Mouse (Mus musculus) mouse embryonic stem cell (cell line): Measurements from ENCODE around the gene Hif1an.

Source experiments
- in situ Hi-C, 2 experiments: fragments of 300-500 bp; cut with MboI; formaldehyde crosslinking; loops; 1 replicate in 1 of 2; 3 replicates in 1 of 2; pipeline ENCODE4 v1.14.3; 2019 to 2020; ENCODE audit warnings: low sequenced_read_pairs in 2 of 2, low pct_unique_long_range_greater_than_20kb in 1 of 2, mixed read lengths in 1 of 2; ENCODE audit not compliant: unreplicated experiment in 1 of 2

The Hif1an gene

DNA sequence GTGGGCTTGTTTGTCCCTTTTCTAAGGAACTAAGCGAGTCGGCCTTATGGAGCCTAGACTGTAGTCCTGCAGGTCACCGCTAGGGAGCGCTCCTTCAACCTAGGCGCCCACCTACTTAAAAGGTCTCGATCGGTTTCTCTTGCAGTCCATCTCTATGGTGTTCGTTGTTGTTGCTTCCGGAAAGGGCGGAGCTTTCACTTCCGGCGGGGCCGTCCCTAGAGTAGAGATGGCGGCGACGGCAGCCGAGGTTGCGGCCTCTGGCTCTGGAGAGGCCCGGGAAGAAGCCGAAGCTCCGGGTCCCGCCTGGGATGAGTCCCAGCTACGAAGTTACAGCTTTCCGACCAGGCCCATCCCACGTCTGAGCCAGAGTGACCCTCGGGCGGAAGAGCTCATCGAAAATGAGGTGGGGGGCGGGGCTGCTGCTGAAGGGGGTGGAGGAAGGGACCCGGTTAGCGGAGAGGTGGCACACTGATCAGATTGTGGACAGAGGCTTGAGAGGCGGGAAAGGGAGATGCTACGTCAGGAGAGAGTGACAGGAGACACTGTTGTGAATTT, at the start of gene Hif1an:
Gene Hif1an, plus strand, starts transcription at position 199 of the 555 bp plus-strand sequence.
- in situ Hi-C loops = no loop called here

DNA sequence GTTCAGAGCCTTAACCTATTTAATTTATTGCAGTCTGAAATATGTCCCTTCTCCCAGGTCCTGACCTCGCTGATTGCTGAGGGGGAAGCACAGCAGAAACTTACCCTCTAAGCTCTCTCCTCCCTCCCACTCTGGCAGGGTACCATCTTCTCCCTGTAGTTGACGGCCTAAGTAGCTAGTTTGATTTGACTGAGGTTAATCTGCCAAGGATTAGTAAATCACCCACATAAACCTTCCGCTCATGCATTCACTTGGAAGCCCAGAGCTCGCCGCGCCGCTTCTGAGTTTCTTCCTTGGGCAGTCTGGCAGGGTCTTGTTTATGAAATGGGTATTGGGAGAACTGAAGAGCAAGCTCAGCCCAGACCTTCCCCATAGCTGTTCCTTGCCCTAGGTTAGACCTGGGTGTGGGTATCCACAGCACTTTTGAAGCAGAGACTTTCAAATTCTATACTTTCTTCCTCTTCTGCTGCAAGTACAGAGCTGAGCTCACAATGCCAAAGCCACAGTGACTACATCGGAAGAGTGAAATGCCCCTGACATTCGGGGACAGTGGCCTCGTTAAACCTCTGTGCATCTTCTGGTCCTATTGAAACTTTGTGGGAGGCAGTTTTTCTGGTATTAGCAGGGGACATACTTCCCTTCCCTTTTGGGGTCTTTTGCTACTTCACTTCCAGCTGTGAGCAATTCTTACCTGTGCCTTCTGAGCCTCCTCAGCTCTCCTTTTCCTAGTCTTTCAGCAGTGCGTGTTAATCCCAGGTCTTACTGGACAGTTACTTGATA, 49.4 kb upstream of the Hif1an start:
- in situ Hi-C loops = no loop called here

DNA sequence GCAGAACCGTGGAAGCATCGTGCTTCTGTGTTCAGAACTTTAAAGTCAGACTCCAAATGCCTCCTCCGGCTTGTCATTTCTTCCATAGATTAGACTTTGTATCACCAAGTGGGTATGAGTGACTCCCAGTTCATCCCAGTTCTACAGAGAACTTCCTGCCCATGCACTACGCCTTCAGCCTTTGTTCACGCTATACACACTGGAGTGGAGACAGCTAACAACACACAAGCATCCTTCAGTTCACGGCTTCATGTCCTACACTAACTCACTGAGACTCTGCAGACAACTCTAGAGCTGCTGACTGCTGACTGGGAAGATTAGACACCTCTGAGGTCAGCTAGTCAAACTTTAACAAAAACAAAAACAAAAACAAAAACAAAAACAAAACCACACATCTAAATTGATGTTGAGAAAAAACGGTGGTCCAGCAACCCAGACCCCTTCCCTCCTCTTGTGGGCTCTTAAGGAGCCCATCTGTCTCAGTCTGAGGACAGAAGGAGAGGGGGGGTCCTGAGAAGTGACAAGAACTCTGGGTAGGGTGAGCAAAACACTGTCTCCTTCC, 48.6 kb upstream of the Hif1an start:
- in situ Hi-C loops = no loop called here

DNA sequence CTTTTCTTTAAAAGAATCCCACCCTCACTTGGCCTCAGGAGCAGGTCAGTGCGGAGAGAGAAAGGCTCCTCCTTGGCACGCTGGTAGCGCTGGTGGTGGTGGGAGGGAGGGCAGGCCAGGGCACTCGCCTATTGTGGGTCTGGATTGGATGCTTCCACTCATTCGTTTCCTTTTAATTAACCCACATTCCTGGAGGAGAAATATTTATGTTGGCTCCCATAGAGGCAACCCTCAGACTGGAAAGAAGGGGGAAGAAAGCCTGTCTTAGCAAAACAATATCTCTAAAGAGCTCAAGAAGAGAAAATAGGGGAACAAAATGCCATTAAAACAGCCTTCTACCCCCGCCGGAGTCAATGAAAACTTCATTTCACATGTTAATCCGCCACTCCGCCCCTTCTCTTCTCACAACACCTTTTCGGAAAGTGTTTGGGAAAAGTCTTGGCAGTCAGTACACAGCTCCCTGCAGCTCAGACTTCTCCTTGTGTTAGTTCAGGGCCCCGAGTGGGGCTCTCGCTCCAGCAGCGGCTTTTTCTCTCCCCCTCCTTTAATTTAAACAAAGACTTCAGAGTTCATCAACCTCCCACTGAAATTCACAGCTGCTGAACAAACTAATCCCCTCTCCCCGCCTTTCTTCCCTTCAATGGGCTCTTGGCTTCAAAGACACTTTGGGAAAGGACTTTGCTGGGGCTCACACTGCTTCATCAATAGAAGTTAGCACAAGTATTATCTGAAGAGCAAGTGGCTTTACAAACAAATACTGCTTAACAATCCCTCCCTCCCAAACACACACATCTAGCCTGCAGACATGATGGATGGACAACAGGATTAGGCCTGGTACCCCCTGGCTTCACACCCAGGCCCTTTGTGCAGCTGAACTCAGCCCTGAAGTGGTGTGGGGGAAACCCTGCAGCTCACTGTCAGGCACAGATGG, 47.9 kb upstream of the Hif1an start:
- in situ Hi-C loops = no loop called here

DNA sequence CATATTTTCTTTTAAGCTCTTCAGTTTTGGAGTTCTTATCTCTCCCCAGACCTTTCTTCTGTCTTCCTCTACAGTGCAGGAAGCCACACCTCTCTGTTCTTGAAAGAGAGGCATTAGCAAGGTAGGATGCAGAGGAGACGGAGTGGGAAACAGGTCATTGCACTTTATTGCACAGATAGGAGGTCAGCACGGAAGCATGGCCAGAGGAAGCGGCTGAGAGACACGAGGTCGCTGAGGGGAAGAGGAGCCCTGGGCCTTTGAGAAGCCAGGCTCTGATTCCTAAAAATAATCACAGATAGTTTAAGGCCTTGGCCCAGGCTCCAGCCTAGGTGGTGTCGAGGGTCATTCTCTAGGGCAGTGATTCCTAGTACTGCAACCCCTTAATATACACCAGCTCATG, 46.9 kb upstream of the Hif1an start:
- in situ Hi-C loops = no loop called here

DNA sequence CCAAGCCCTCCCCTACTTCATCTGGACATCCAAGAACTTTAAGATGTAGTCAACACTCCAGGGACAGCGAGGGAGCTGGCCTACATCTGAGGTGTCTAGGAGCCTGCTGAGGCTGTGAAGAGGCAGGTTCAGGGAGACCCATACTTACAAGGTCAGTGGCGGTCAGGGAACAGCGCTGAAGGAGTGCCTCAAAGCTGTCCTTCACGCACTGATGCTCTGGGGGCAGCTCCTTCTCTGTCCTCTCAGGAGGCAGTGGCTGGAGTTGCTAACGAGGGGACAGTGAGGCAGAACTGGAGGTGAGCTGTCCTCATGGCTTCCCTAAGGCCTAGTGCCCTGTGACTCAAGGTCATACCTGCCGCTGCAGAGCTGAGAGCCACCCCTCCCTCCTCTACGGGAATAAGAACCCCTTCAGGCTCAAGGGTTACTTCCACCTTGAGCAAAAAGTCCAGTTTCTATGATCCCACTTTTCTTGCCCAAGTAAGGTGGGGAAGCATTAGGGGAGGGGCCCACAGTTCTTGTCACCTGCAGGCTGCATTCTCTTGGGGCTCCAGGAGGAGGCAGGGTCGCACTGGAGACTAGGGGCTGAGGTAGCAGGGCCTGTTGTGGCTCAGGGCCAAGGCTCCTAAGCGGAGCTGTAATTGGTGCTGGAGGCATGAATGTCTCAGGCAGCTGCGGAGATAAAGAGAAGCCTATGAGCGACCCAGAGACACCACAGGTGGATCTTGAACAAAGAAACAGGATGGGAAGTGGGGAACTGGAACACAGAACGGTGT, 44.5 kb upstream of the Hif1an start:
- in situ Hi-C loops = no loop called here

DNA sequence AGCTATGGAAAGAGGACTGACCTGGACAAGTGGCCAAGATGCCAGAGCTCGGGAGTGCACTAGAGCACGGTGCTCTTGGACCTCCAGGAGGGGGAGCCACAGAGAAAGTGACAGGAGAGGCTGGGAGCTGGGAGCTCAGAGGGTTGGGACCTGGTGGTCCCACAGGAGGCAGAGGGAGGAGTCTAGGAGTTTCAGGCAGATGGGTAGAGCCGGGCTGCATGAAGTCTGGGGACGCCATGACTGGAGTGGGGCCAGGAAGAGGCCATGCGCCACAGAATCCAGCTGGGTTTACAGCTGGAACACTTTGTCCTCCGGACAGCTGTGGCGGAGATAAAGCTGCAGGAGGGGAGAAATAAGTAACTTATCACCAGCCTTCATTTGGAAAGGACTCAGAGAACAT, 43.5 kb upstream of the Hif1an start:
- in situ Hi-C loops = no loop called here

DNA sequence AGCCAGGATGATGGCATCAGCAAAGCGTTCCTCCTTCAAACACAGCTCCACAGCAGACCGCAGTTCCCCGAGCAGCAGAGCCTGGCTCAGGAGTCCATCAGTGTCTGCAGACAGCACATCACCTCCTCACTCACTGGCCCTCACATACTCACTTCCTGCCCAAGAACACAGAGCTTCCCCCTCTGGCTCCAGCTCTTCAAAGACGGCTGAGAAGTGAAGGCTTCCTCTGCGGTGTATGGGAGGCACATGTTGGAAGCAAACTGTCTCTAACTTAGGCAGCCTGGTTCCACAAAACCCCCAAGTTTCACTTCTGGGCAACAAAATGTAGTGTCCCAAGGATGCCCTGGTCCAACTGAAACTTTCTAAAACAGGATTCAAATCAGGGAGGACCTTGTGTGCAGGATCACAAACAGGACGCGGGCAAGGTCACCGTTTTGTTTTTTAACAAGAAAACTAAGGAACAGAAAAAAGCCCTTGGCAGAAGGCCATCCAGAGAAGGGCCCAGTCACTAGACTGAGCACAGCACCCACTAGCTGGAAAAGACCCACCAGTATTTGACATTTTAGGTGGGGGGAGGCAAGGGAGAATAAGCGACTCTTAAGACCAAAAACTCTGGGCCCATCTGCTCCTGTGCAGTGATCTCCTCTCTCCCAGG, 37.0 kb upstream of the Hif1an start:
- in situ Hi-C loops = no loop called here

DNA sequence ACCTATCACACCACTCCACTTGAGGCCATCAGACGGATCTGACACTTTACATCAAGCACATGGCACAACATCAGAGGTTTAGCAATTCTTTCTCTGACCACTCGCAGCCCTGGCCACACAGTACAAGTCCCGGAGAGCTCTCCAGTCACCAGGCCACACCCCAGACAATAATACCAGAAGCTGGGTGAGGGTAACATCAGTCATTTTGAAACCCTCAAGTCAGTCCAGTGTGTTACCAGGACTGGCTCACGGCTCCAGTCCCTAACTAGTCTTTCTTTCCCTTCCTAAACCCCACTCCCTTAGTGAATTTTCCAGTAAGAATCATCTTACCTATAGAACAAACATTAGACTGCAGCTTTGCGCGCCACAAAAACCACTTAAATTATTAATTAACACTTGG, 32.6 kb upstream of the Hif1an start:
- in situ Hi-C loops = no loop called here

DNA sequence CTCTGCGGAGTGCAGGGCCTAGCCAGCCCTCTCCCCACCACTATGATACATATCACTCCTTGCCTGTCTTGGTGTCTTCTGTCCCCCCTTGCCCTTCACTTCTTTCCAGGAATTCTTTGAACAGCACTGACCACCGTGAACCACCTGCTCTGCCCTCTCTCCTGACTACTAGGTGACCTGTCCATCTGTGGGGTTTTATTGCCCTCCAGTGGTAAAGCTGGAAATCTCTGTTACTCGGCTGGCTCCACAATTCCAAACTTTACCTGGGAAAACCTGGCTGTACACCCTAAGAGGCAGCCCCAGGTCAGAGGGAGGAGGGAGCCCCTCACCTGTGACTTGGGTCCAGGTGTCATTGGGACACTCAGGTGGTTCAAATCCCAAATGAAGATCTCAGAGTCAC, 27.3 kb upstream of the Hif1an start:
- in situ Hi-C loops = no loop called here

DNA sequence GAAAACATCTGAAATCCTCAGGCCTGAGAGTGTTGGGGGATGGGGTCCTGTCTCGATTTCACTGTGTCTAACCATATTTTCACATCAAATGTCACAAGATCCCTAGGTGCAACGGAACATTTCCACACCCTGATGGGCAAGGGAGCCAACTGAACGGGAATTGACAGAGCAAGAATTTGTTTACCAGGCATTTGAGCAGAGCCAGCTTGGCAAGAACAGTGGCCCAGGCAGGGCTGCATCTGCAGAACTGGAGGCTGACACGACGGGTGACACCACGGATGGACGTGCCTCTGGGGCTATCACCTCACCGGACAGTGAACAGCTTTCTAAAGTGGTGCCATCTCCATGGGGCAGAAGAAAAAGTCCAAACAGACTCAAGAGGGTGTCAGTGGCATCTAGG, 25.2 kb upstream of the Hif1an start:
- in situ Hi-C loops = no loop called here

DNA sequence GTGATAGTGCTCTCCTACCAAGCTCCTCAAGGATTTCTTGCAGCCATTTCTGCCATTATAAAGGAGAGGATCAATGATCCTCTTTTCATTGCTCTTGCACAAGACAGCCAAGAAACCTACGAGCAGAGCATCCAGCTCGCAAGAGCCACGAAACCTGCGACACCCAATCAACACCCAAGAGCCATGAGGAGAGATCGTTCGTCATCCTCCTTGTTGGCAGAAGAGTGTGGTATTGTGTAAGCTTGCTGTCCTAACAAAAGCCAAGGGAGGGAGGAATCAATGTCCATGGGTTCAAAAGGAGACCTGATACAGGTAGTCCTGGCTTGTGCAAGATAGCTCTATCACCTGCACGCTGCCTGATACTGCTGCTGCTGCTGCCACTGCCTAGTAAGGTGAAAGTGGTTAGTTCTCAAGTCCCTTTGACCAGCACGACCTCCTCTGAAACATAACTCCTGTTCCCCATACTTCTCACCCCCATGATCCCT, 19.9 kb upstream of the Hif1an start:
- in situ Hi-C loops = no loop called here

DNA sequence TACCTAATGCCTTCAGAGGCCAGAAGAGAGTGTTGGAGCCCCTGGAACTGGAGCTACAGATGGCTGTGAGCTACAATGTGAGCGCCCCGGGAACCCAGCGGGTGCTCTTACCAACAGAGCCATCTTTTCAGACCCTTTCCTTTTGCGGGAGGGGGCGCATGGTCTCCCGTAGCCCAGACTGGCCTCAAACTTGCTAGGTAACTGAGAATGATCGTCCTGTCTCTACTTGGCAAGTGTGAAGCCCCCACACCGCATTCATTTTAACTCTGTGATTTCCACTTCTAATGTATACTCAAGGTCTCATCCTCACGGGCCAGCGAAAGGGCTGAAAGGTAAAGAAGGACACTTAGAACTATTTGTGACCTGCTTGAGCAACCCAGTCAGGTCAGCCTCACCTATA, 18.3 kb upstream of the Hif1an start:
- in situ Hi-C loops = no loop called here

DNA sequence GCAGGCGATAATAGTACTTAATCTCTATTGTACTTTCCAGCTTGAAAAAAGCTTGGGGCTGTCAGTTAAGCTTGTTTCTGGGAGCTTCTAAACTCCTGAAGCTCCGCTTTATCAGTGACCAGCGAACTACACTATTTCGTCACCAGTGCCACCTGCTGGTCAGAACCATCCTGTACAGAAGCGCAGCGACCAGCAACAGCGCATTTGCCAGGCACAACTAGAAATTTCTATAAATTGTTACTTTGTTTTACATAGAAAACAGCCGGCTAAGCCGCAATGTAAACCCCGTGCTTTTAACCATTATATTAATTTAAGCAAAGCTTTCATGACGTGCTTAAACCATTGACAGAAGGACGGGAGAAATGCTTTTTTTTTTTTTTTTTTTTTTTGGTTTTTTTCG, 17.9 kb upstream of the Hif1an start:
- in situ Hi-C loops = no loop called here

DNA sequence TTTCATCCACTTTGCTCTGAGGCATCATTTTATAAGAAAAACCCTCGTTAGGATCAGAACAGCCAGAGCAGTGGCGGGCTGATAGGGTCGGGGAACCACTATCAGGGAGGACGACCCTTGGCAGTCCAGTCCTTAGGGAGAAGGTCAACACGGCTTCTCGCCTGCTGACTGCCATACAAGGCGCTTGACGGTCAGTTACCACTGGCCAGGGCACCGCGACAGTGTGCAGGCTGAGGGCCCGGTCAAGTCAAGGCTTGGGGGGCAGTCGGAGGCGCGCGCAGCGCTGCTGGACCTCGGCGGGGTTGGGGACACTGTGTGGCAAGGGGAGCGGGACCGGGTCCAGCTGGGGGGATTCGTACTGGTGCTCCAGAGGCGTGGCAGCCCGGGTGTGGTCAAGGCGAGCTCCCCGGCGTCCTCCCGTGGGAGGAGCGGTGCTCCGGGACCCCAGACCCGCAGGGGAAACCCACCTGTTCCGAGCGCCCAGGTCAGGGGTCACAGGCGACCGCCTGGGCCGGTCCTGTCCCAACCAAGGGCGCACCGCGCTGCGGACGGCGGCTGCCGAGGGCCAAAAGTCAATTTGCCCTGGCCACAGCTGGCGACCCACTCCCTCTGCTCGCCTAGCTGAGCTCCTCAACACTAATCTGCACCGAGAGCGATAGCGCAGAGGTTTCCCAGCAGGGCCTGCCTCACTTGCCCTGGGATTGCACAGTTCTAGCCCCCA, 17.2 kb upstream of the Hif1an start, which contains the start of gene Sec31b:
Gene Sec31b, minus strand, starts transcription at position 544 of the 721 bp plus-strand sequence.
- in situ Hi-C loops = no loop called here

DNA sequence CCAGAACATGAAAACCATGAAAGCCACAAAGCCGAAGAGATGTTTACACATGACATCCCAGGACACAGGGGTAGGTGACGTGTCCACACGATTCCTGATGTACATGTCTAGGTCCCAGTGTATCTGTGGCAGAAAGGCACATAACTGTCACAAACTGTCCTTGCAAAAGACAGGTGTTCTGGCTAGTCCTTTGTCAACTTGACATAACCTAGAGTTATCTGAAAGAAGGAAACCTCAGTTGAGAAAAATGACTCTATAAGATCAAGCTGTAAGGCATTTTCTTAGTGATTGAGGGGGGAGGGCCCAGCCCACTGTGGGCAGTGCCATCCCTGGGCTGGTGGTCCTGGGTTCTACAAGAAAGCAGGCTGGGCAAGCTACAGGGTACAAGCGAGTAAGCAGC, 9.9 kb upstream of the Hif1an start, which contains the start of gene Gm20538:
Gene Gm20538, minus strand, starts transcription at position 101 of the 400 bp plus-strand sequence.
- in situ Hi-C loops = no loop called here

DNA sequence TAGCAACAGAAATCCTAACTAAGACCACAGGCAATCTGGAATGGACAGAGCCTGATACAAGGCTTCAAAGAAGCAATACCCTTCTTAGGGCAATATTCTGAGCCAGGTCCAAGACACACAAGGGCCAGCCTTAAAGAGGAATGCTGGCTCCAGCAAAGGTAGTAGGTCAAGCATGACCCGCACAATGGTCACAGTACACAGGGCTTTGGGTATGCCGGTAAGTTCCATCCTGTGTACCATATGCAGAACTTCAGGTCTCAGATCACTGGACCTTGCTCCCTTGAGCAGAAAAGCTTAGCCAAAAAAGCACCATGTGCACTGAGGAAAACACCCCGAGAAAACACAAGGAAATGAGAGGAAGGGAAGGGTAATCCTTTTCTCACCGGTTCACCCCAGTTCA, 9.4 kb upstream of the Hif1an start:
- in situ Hi-C loops = no loop called here
